Mouse (Mus musculus): ENCODE measurements at regions not wholly inside any gene's neighbourhood (a gene's known extent, or its start where the extent isn't known, plus 50 kb on each side); places are given as distances from the start of the nearest gene placed in this dataset.

GRCm38 (mm10) chr6:112097699-112098098, 175.9 kb upstream of the Lmcd1 start:
- in situ Hi-C loops (cut with MboI, MseI), result no loop called here

- in situ Hi-C loops (cut with MboI, MseI), result no loop called here
Observed at GRCm38 (mm10) chr6:112108651-112109050, 164.9 kb upstream of the Lmcd1 start.

GRCm38 (mm10) chr6:112119180-112119579, 154.4 kb upstream of the Lmcd1 start:
- in situ Hi-C loops (cut with MboI, MseI), result no loop called here

GRCm38 (mm10) chr6:112133522-112133921, 140.0 kb upstream of the Lmcd1 start:
- in situ Hi-C loops (cut with MboI, MseI), result no loop called here

- in situ Hi-C loops (cut with MboI, MseI), result loop anchor here in 1 of 2 experiments (10.0 kb wide), 1 partner anchor 1198 kb away; no protein-coding TSS in a partner anchor
Observed at GRCm38 (mm10) chr6:112152535-112153364, 120.8 kb upstream of the Lmcd1 start.

- in situ Hi-C loops (cut with MboI, MseI), result no loop called here
Observed at GRCm38 (mm10) chr6:112167487-112167886, 106.1 kb upstream of the Lmcd1 start.

GRCm38 (mm10) chr6:112176344-112176743, 97.2 kb upstream of the Lmcd1 start:
- in situ Hi-C loops (cut with MboI, MseI), result no loop called here

- in situ Hi-C loops (cut with MboI, MseI), result no loop called here
Observed at GRCm38 (mm10) chr6:112187636-112188035, 85.9 kb upstream of the Lmcd1 start.

- in situ Hi-C loops (cut with MboI, MseI), result no loop called here
Observed at GRCm38 (mm10) chr6:112191032-112191431, 82.5 kb upstream of the Lmcd1 start.

GRCm38 (mm10) chr6:112197445-112197844, 76.1 kb upstream of the Lmcd1 start:
- in situ Hi-C loops (cut with MboI, MseI), result no loop called here

- in situ Hi-C loops (cut with MboI, MseI), result no loop called here
Observed at GRCm38 (mm10) chr6:112199241-112199640, 74.3 kb upstream of the Lmcd1 start.

GRCm38 (mm10) chr6:112202120-112202519, 71.4 kb upstream of the Lmcd1 start:
- in situ Hi-C loops (cut with MboI, MseI), result loop anchor here in 1 of 2 experiments (5.0 kb wide), 1 partner anchor 175 kb away; no protein-coding TSS in a partner anchor

- in situ Hi-C loops (cut with MboI, MseI), result loop anchor here in 1 of 2 experiments (5.0 kb wide), 1 partner anchor 174 kb away; no protein-coding TSS in a partner anchor
Observed at GRCm38 (mm10) chr6:112203321-112203720, 70.2 kb upstream of the Lmcd1 start.

GRCm38 (mm10) chr6:112204956-112205355, 68.6 kb upstream of the Lmcd1 start:
- in situ Hi-C loops (cut with MboI, MseI), result loop anchor here in 1 of 2 experiments (5.0 kb wide), 1 partner anchor 172 kb away; no protein-coding TSS in a partner anchor

- in situ Hi-C loops (cut with MboI, MseI), result no loop called here
Observed at GRCm38 (mm10) chr6:112205420-112205995, 68.0 kb upstream of the Lmcd1 start.

- in situ Hi-C loops (cut with MboI, MseI), result no loop called here
Observed at GRCm38 (mm10) chr6:112207229-112207628, 66.3 kb upstream of the Lmcd1 start.

- in situ Hi-C loops (cut with MboI, MseI), result loop anchor here in 1 of 2 experiments (5.0 kb wide), 1 partner anchor 162 kb away; no protein-coding TSS in a partner anchor
Observed at GRCm38 (mm10) chr6:112210238-112210950, 63.2 kb upstream of the Lmcd1 start.

- in situ Hi-C loops (cut with MboI, MseI), result no loop called here
Observed at GRCm38 (mm10) chr6:112216868-112217267, 56.7 kb upstream of the Lmcd1 start.

GRCm38 (mm10) chr6:112218248-112218647, 55.3 kb upstream of the Lmcd1 start:
- in situ Hi-C loops (cut with MboI, MseI), result no loop called here

GRCm38 (mm10) chr6:112219641-112220040, 53.9 kb upstream of the Lmcd1 start:
- in situ Hi-C loops (cut with MboI, MseI), result no loop called here

- in situ Hi-C loops (cut with MboI, MseI), result no loop called here
Observed at GRCm38 (mm10) chr6:112220149-112220548, 53.4 kb upstream of the Lmcd1 start.

GRCm38 (mm10) chr6:112221373-112221772, 52.2 kb upstream of the Lmcd1 start:
- in situ Hi-C loops (cut with MboI, MseI), result no loop called here

Measured in T-helper 17 cell (primary cell).